Mouse (Mus musculus) forebrain, postnatal 0 days (tissue): ENCODE measurements around the gene Psmb8. TPM values are rescaled to one million over a fixed set of nuclear protein-coding genes. Genes with fewer than 3 reads are reported as not detected.
"Not testable (repeated sequence)": the region's sequence is repeated elsewhere in the genome, so short reads cannot be mapped to it uniquely, and the experiment has no call there.

ENCODE experiments used
- ATAC-seq: fragments of 200-750 bp; cut with Nextera tagmentation; 2 replicates; pipeline ENCODE4 v1.8.0; 2017; ENCODE audit warnings: mild to moderate bottlenecking, moderate library complexity
- DNase-seq: peaks from one replicate; pipeline ENCODE4 v3.0.0-alpha.2; 2015
- H3K27ac ChIP-seq: fragments of 300-500 bp; sonication (generic); 2 replicates; pipeline ENCODE4 v1.5.1; 2014; ENCODE audit warnings: low read depth, mild to moderate bottlenecking, antibody characterized with exemption, low read length, moderate library complexity, mixed read lengths
- H3K27me3 ChIP-seq: fragments of 300-500 bp; sonication (generic); 2 replicates; pipeline ENCODE4 v1.6.1; 2014; ENCODE audit warnings: mild to moderate bottlenecking, low read length, mixed read lengths; ENCODE audit not compliant: insufficient read depth
- H3K36me3 ChIP-seq: fragments of 300-500 bp; sonication (generic); 2 replicates; pipeline ENCODE4 v1.6.1; 2014; ENCODE audit warnings: mild to moderate bottlenecking, moderate library complexity; ENCODE audit not compliant: insufficient read depth
- H3K4me1 ChIP-seq: fragments of 300-500 bp; sonication (generic); 2 replicates; pipeline ENCODE4 v1.6.1; 2014; ENCODE audit warnings: antibody characterized with exemption; ENCODE audit not compliant: insufficient read depth
- H3K4me2 ChIP-seq: fragments of 300-500 bp; sonication (generic); 2 replicates; pipeline ENCODE4 v1.6.1; 2014; ENCODE audit warnings: low read depth, mild to moderate bottlenecking, moderate library complexity
- H3K4me3 ChIP-seq: fragments of 300-500 bp; sonication (generic); 2 replicates; pipeline ENCODE4 v1.5.1; 2014; ENCODE audit warnings: low read depth, low read length, mixed read lengths
- H3K9ac ChIP-seq: fragments of 300-500 bp; sonication (generic); 2 replicates; pipeline ENCODE4 v1.6.1; 2014; ENCODE audit warnings: mild to moderate bottlenecking
- H3K9me3 ChIP-seq: fragments of 300-500 bp; sonication (generic); 2 replicates; pipeline ENCODE4 v1.6.1; 2016; ENCODE audit warnings: low read length
- CTCF ChIP-seq: sonication (generic); IDR thresholded peaks from 2 replicates; pipeline ENCODE4 v1.5.1; 2016; ENCODE audit warnings: antibody characterized with exemption, control low read depth, low read depth
- WGBS: fragments of 180-500 bp; shearing (Covaris S2); extraction: QIAGEN DNeasy Blood & Tissue Kit; methylation state at CpG from one replicate; pipeline ENCODE4 v1.1.7; 2014; 5-methylcytosine and 5-hydroxymethylcytosine counted together
- polyA plus RNA-seq: library from polyadenylated mRNA; unstranded; fragments of >200 nt; fragmentation: Nextera tagmentation; extraction: Ambion mirVana; gene quantifications from 2 replicates; pipeline ENCODE4 v1.2.1, GENCODE M21; 2015
- total RNA-seq: library from RNA; depleted of rRNA; stranded (reverse); fragments of >200 nt; gene quantifications from 2 replicates; pipeline ENCODE4 v1.2.3, GENCODE M21; 2014

Gene Psmb8
- total and polyA plus RNA-seq, 2 experiments from 2014 or later: 2.9 to 4.8 TPM

DNA sequence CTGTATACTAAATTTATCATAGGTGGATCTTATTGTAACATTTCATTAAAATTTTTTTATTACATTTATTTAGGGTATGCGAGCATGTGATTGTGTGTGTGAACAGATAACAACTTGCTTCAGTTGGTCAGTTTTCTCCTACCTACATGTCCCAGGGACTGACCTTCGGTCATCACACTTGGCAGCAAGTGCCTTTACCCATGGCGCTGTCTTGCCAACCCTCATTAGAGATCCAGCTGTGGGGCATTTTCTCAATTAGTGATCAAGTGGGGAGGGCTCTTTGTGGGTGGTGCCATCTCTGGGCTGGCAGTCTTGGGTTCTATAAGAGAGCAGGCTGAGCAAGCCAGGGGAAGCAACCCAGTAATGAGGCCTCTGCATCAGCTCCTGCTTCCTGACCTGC is 27.3 kb downstream of the Psmb8 start:
- Histone ChIP-seq H3K36me3 (no peaks in the 10 kb centered on the region), H3K4me3 (no peak overlapping the region)
- WGBS: 96% methylated on average over 3 of the region's 3 CpGs

DNA sequence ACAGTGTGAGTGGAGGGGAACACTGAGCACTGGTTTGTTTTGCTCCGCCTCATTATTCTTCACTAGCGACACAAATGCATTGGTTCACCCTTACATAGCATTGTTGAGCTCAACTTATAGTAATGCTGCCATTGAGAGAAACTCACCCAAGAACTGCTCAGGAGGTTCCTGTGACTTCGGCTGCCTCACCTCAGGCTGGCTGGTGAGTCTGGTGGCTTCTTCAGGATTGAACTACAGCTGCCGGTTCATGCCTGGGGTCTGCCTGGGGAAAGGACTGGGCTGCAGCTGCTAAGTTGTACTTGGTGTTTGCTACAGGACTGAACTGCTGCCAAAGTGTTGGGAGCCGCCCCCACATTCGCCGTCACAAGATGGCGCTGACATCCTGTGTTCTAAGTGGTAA is 27.9 kb downstream of the Psmb8 start:
- H3K9ac ChIP-seq: no peak overlapping the region
- DNase-seq (no peak), ATAC-seq (no peak)
- H3K27ac ChIP-seq: no peak overlapping the region
- H3K9me3 ChIP-seq: no peaks in the 10 kb centered on the region
- no peaks in the 10 kb centered on the region for H3K4me1 ChIP-seq
- H3K36me3 ChIP-seq: no peaks in the 10 kb centered on the region
- H3K4me2 ChIP-seq: no peak overlapping the region
- 94% methylated on average over 8 of the region's 8 CpGs for WGBS
- no peak for TF ChIP-seq CTCF
- no peak overlapping the region for H3K4me3 ChIP-seq
- no peaks in the 10 kb centered on the region for H3K27me3 ChIP-seq

More for the DNA sequence above, 27.3 kb downstream of the Psmb8 start:
- no peak for TF ChIP-seq CTCF
- Histone ChIP-seq H3K27ac (no peak overlapping the region), H3K4me1 (no peaks in the 10 kb centered on the region), H3K9me3 (no peaks in the 10 kb centered on the region), H3K4me2 (no peak overlapping the region), H3K27me3 (no peaks in the 10 kb centered on the region), H3K9ac (no peak overlapping the region)
- ATAC-seq (no peak), DNase-seq (no peak)

DNA sequence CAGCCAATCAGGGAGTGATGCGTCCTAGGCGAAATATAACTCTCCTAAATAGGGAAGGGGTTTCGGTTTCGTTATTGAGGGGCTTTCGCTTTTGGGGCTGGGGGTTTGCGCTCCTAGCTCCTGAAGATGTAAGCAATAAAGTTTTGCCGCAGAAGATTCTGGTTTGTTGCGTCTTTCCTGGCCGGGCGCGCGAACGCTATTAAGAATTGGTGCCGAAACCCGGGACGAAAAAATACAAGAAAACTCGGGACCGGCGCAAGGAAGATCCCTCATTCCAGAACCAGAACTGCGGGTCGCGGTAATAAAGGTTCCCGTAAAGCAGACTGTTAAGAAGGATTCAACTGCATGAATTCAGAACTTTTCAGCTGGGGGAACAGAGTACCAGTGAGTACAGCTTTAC is 28.4 kb downstream of the Psmb8 start:
- not testable (repeated sequence) for H3K27me3 ChIP-seq, H3K36me3 ChIP-seq, H3K4me2 ChIP-seq, ATAC-seq, H3K4me3 ChIP-seq, H3K9ac ChIP-seq, H3K4me1 ChIP-seq, H3K9me3 ChIP-seq, DNase-seq, H3K27ac ChIP-seq
- 98% methylated on average over 13 of the region's 23 CpGs for WGBS

DNA sequence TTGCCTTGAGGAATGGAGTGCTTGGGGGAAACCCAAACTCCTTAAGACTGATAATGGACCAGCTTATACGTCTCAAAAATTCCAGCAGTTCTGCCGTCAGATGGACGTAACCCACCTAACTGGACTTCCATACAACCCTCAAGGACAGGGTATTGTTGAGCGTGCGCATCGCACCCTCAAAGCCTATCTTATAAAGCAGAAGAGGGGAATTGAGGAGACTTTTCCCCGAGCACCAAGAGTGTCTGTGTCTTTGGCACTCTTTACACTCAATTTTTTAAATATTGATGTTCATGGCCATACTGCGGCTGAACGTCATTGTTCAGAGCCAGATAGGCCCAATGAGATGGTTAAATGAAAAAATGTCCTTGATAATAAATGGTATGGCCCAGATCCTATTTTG is 33.5 kb downstream of the Psmb8 start:
- not testable (repeated sequence) for H3K4me2 ChIP-seq, ATAC-seq
- 88% methylated on average over 4 of the region's 9 CpGs for WGBS

DNA sequence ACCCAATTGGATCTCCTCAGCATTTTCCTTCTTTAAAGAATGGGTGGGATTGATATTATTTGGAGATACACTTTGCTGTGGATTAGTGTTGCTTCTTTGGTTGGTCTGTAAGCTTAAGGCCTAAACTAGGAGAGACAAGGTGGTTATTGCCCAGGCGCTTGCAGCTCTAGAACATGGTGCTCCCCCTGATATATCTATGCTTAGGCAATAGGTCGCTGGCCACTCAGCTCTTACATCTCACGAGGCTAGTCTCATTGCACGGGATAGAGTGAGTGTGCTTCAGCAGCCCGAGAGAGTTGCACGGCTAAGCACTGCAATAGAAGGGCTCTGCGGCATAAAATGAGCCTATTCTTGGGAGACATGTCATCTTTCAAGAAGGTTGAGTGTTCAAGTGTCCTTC is 34.5 kb downstream of the Psmb8 start:
- not testable (repeated sequence) for H3K36me3 ChIP-seq, H3K27ac ChIP-seq, H3K4me1 ChIP-seq, DNase-seq, H3K9me3 ChIP-seq, H3K4me3 ChIP-seq, H3K9ac ChIP-seq, ATAC-seq, H3K27me3 ChIP-seq, H3K4me2 ChIP-seq
- 92% methylated on average over 5 of the region's 7 CpGs for WGBS

More for the DNA sequence above, 33.5 kb downstream of the Psmb8 start:
- H3K9me3 ChIP-seq, DNase-seq, H3K27ac ChIP-seq, H3K4me1 ChIP-seq, H3K27me3 ChIP-seq, H3K36me3 ChIP-seq, H3K9ac ChIP-seq, H3K4me3 ChIP-seq: not testable (repeated sequence)

DNA sequence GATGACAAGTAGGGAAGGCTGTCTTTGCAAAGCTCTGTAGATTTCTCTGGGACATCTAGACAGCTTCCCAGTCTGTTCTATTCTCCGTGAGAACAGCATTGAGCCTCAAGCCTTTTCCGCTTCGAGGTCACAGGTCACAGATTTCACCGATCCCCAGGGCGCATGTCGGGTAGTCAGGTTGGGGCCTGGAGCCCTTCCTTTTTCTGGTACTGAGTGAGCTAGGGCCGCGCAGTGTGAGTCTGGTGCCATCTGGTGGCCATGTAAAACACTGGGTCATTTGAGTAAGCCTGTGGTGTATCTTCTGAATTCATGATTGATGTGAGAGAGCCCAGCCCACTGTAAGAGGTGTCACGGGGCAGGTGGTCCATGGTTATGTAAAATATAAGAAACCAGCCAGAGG is 37.4 kb downstream of the Psmb8 start:
- peak; percentile 84 for TF ChIP-seq CTCF
- Histone ChIP-seq H3K4me2 (no peak overlapping the region), H3K4me3 (no peak overlapping the region), H3K4me1 (no peaks in the 10 kb centered on the region), H3K9me3 (no peaks in the 10 kb centered on the region), H3K27ac (no peak overlapping the region), H3K27me3 (no peaks in the 10 kb centered on the region), H3K36me3 (no peaks in the 10 kb centered on the region), H3K9ac (no peak overlapping the region)
- WGBS: 47% methylated on average over 9 of the region's 9 CpGs
- ATAC-seq (peak; percentile 71), DNase-seq (peak; percentile 63)

DNA sequence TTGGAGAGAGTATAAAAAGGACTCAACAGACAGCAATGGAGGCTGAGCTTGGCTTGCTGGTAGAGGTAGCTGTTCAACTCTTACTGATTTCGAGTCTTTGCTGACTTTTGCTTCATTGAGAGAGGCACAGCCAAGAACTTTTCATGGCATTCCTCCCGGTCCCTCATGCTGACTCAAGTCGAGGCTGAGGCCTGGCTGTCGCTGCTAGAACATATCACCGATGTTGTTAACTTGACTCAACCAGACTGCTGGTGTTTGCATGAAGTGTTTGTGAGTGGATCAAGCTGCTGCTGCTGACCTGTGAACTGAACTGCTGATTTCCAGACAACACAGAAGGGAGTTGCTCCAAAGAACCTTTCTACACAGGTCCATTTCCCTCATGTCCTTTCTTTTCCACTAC is 39.2 kb downstream of the Psmb8 start:
- TF ChIP-seq CTCF: no peak
- Histone ChIP-seq H3K36me3 (no peaks in the 10 kb centered on the region), H3K4me3 (no peak overlapping the region), H3K9ac (no peak overlapping the region), H3K4me1 (no peaks in the 10 kb centered on the region), H3K4me2 (no peak overlapping the region), H3K27ac (no peak overlapping the region), H3K27me3 (no peaks in the 10 kb centered on the region), H3K9me3 (no peaks in the 10 kb centered on the region)
- ATAC-seq (no peak), DNase-seq (peak; percentile 29)
- 76% methylated on average over 5 of the region's 5 CpGs for WGBS

DNA sequence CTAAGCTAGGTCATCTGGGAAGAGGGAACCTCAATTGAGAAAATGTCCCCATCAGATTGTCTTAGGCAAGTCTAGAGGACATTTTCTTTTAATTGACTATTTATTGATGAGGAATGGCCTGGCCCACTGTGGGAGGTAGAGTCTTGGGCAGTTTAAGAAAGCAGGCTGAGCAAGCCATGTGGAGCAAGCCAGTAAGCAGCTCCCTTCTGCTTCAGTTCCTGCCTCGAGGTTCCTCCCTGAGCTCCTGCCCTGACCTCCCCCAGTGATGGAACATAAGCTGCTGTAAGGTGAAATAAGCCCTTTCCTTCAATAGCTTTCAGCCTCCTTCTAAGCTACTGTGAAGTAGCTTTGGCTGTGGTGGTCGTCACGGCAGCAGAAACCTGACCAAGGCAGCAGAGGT is 40.2 kb downstream of the Psmb8 start:
- Histone ChIP-seq H3K4me3 (no peak overlapping the region), H3K27ac (no peak overlapping the region), H3K27me3 (no peaks in the 10 kb centered on the region), H3K36me3 (no peaks in the 10 kb centered on the region), H3K9me3 (no peaks in the 10 kb centered on the region), H3K4me1 (no peaks in the 10 kb centered on the region), H3K9ac (no peak overlapping the region), H3K4me2 (no peak overlapping the region)
- WGBS: 64% methylated on average over 3 of the region's 3 CpGs
- no peak for ATAC-seq
- TF ChIP-seq CTCF: no peak
- DNase-seq: no peak
